Mouse (Mus musculus) T-cell, adult 66 days (primary cell): ENCODE measurements around the gene Cfap20. TPM values are rescaled to one million over a fixed set of nuclear protein-coding genes. Genes with fewer than 3 reads are reported as not detected.

Experiments used
- total RNA-seq, 2 experiments: library from RNA; stranded (reverse); gene quantifications; 3 replicates in 1 of 2; 4 replicates in 1 of 2; pipeline ENCODE4 v1.2.4; 2023

Gene Cfap20
- 10 to 100 TPM; 42.0 to 44.2 TPM for total RNA-seq

DNA sequence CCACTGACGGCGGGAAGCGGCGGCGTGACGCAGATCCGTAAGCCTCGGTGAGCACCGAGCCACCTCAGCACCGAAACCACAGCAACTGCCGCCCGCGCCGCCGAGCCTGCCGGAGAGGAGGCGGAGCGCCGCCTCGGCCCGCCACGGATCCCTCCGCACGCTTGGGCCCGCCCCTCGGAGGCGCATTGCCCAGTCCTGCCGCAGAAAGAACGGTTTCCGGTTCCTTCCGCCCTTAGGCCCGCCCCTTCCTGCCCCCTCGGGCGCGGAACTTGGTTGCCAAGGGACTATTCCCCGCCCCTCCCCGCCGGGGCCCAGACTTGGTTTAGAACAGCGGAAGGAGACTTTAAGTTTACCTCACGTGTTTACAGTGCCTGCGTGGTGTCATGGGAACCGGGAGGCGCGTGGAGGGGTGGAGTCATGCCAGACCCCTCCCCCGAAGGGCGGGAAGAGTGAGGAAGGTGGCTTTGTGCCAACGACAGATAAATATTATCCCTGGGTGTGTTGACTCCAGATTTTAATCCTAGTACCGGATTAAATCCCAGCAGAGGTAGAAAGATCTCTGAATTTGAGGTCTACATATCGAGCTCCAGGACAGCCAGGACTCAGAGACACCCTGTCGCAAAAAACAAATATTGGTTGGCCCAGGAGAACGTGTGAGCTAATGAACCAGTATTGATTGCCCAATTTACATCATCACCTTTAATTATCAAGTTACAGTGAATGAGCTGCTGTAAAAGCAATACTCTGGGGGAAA is at the start of gene Cfap20:
TSS of gene Cfap20 (minus strand) at position 184 of the 754 bp plus-strand sequence.

Other genes with a start within 250 kb of the Cfap20 start
- gene Kifc3, start 232.1 kb downstream of the Cfap20 start, total RNA-seq, result 1 to 10 TPM; 6.9 to 7.7 TPM
- gene Cngb1, start 128.3 kb downstream of the Cfap20 start, total RNA-seq, result not detected
- not detected for gene Tepp, start 124.3 kb downstream of the Cfap20 start, total RNA-seq
- 10 to 100 TPM; 19.9 to 20.9 TPM for gene Zfp319, start 102.9 kb downstream of the Cfap20 start, total RNA-seq
- 10 to 100 TPM; 33.1 to 42.0 TPM for gene Usb1, start 102.6 kb downstream of the Cfap20 start, total RNA-seq
- 1 to 10 TPM; 2.7 to 2.8 TPM for gene Mmp15, start 82.6 kb downstream of the Cfap20 start, total RNA-seq
- gene Csnk2a2, start 55.2 kb upstream of the Cfap20 start, total RNA-seq, result 10 to 100 TPM; 78.7 to 84.2 TPM
- gene Ccdc113, start 99.2 kb upstream of the Cfap20 start, total RNA-seq, result not detected
- gene Prss54, start 141.5 kb upstream of the Cfap20 start, total RNA-seq, result not detected
- gene Gins3, start 198.6 kb upstream of the Cfap20 start, total RNA-seq, result 1 to 10 TPM; 4.9 to 5.5 TPM
- 1 to 10 TPM in 1 of 2 experiments, not detected in 1; 1.1 TPM for gene Ndrg4, start 242.1 kb upstream of the Cfap20 start, total RNA-seq